Mouse (Mus musculus) liver, postnatal 0 days (tissue): ENCODE results near the gene Mkrn3.

Source experiments
- CTCF ChIP-seq: sonication (generic); IDR thresholded peaks from 2 replicates; pipeline ENCODE4 v1.5.1; 2016; ENCODE audit warnings: antibody characterized with exemption, low read depth
- EP300 ChIP-seq: IDR thresholded peaks from 2 replicates; pipeline ENCODE4 v1.6.1; 2016; ENCODE audit warnings: antibody characterized with exemption, low read depth, mild to moderate bottlenecking

- TF ChIP-seq CTCF (no peak), EP300 (no peak)
These were observed 42.6 kb downstream of the Mkrn3 start for GRCm38 (mm10) chr7:62377313-62377712.
